Mouse (Mus musculus): ENCODE results near the gene Fzd5.

The Fzd5 gene

DNA sequence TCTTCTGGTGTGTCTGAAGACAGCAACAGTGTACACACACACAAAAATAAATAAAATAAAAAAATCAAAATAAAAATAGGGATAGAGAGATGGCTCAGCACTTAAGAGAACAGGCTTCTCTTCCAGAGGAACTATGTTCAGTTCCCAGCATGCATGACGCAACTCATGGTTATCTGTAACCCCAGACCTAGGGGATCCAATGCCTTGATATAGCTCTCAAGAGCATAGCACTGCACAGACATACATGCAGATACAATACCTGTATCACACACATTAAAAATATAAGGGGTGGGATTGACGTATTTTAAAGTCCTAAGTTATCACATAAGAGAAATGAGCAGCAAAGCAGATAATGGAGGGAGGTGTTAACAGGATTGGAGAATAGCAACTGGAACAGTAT lies 53.1 kb downstream of the Fzd5 start:
- no peak for DNase-seq (ENCODE audit: low read depth, low spot score)

DNA sequence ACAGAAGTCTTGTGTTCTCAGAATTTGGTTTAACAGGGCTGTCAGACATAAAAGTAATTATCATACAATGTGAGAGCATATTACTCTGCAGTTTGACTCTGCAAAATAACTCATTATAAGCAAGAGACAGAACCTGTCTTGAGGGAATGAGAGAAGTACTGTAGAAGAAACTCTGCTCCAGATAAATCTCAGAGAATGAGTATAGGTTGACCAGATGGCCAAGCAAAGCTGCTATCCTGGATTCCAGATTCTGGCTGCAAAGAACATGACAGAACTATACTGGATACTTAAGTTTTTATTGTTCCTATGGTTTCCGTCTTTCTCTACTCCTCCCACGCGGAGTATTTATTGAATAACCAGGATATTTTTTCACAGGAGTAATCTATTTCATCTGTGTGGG lies 54.5 kb downstream of the Fzd5 start:
- no peak for DNase-seq (ENCODE audit: low read depth, low spot score)

- no peak for DNase-seq (ENCODE audit: low read depth, low spot score)
Observed at GRCm38 (mm10) chr1:64681499-64681898, 56.1 kb downstream of the Fzd5 start.
